Mouse (Mus musculus) layer of hippocampus, adult 9-11 months (tissue): ENCODE results near the gene 1700016D06Rik.
A peak's percentile ranks its signal among the peaks of the same experiment; 100 is the strongest.

ENCODE experiments used
- DNase-seq: peaks from one replicate; pipeline ENCODE4 v3.0.0; 2022

1700016D06Rik gene

GRCm38 (mm10) chr8:11634331-11635011, 66.4 kb downstream of the 1700016D06Rik start:
- DNase-seq: no peak

GRCm38 (mm10) chr8:11633414-11633813, 67.4 kb downstream of the 1700016D06Rik start:
- DNase-seq: no peak

- DNase-seq: no peak
Measured at GRCm38 (mm10) chr8:11632406-11632805, 68.5 kb downstream of the 1700016D06Rik start.

- DNase-seq: no peak
Measured at GRCm38 (mm10) chr8:11629206-11629605, 71.7 kb downstream of the 1700016D06Rik start.

- peak; percentile 65 for DNase-seq
Measured at GRCm38 (mm10) chr8:11628506-11629132, 72.2 kb downstream of the 1700016D06Rik start.

- DNase-seq: no peak
Measured at GRCm38 (mm10) chr8:11627717-11628116, 73.1 kb downstream of the 1700016D06Rik start.

- DNase-seq: no peak
Measured at GRCm38 (mm10) chr8:11625084-11625483, 75.8 kb downstream of the 1700016D06Rik start.

GRCm38 (mm10) chr8:11619091-11619490, 81.8 kb downstream of the 1700016D06Rik start:
- DNase-seq: no peak

- DNase-seq: peak; percentile 25
Measured at GRCm38 (mm10) chr8:11618063-11618462, 82.8 kb downstream of the 1700016D06Rik start.

- DNase-seq: no peak
Measured at GRCm38 (mm10) chr8:11616294-11616693, 84.6 kb downstream of the 1700016D06Rik start.

- DNase-seq: no peak
Measured at GRCm38 (mm10) chr8:11614126-11614835, 86.6 kb downstream of the 1700016D06Rik start.

- no peak for DNase-seq
Measured at GRCm38 (mm10) chr8:11608848-11609247, 92.0 kb downstream of the 1700016D06Rik start.
